Comparison of ENCODE assay signal across 10 mouse cellular contexts in genomic region chr12:109745731-109746484, GRCm38 (mm10).
DNase-seq lines count a peak whose midpoint lies in the region; ATAC-seq and TF ChIP-seq lines count a peak whose summit lies in the region.
"Had no signal": no experiment of that assay in that cellular context is flagged by ENCODE, and none has a peak within 500 bp of the region (broad histone marks: within the 10 kb centered on the region; RNA-seq: fewer than 3 reads in every experiment).

No protein-coding gene starts in this region.

- H3K4me1 ChIP-seq in kidney, postnatal 0 days (replicated peaks; ENCODE audit: insufficient read depth, low read length), result 0 out of 2 replicates have a peak, but pooled peaks cover 6% of the 10 kb centered on the region
- H3K4me1 ChIP-seq in kidney, embryonic 16.5 days (ENCODE audit: insufficient read depth, low read length), result peaks cover 23% of the 10 kb centered on the region
- peaks cover 15% of the 10 kb centered on the region for H3K4me1 ChIP-seq in embryonic facial prominence, embryonic 11.5 days (ENCODE audit: control insufficient read depth, insufficient read depth, low read length)
- no peaks in the 10 kb centered on the region; the same call in 1 of the 2 replicates for H3K4me1 ChIP-seq in forebrain, postnatal 0 days (ENCODE audit: insufficient read depth)
- peaks cover 65% of the 10 kb centered on the region for H3K4me1 ChIP-seq in midbrain, embryonic 13.5 days (replicated peaks)

- no peak for ATAC-seq in kidney, postnatal 0 days (replicated peaks; ENCODE audit: low FRiP score, low read depth)
- ATAC-seq in kidney, embryonic 16.5 days (ENCODE audit: low FRiP score, low TSS enrichment), result no peak
- no peak for ATAC-seq in embryonic facial prominence, embryonic 11.5 days (replicated peaks; ENCODE audit: insufficient number of reproducible peaks, low FRiP score, low TSS enrichment, low read depth)
- ATAC-seq in forebrain, postnatal 0 days, result peak; percentile 10; the same call in 1 of the 2 replicates
- peak; percentile 62 for ATAC-seq in midbrain, embryonic 13.5 days

- no peaks in the 10 kb centered on the region for H3K9me3 ChIP-seq in kidney, postnatal 0 days (replicated peaks; ENCODE audit: low read length)
- no peaks in the 10 kb centered on the region for H3K9me3 ChIP-seq in kidney, embryonic 16.5 days (ENCODE audit: low read length)
- no peaks in the 10 kb centered on the region for H3K9me3 ChIP-seq in embryonic facial prominence, embryonic 11.5 days (replicated peaks; ENCODE audit: control insufficient read depth, low read length)
- H3K9me3 ChIP-seq in forebrain, postnatal 0 days (ENCODE audit: low read length), result no peaks in the 10 kb centered on the region
- H3K9me3 ChIP-seq in midbrain, embryonic 13.5 days, result no peaks in the 10 kb centered on the region

- H3K27me3 ChIP-seq in kidney, postnatal 0 days (ENCODE audit: insufficient read depth, low read length), result no peaks in the 10 kb centered on the region
- peaks cover 2% of the 10 kb centered on the region; the same call in 1 of the 2 replicates for H3K27me3 ChIP-seq in kidney, embryonic 16.5 days (ENCODE audit: insufficient read depth, low read length)
- no peaks in the 10 kb centered on the region for H3K27me3 ChIP-seq in embryonic facial prominence, embryonic 11.5 days (ENCODE audit: control insufficient read depth, insufficient read depth, low read length)
- H3K27me3 ChIP-seq in forebrain, postnatal 0 days (ENCODE audit: insufficient read depth, low read length), result no peaks in the 10 kb centered on the region
- no peaks in the 10 kb centered on the region for H3K27me3 ChIP-seq in midbrain, embryonic 13.5 days

- no peaks in the 10 kb centered on the region for H3K36me3 ChIP-seq in kidney, postnatal 0 days (ENCODE audit: insufficient read depth, low read length)
- no peaks in the 10 kb centered on the region for H3K36me3 ChIP-seq in kidney, embryonic 16.5 days (ENCODE audit: insufficient read depth, low read length)
- no peaks in the 10 kb centered on the region; the same call in none of the 2 replicates for H3K36me3 ChIP-seq in embryonic facial prominence, embryonic 11.5 days (replicated peaks; ENCODE audit: control insufficient read depth, insufficient read depth, low read depth, low read length)
- peaks cover 8% of the 10 kb centered on the region for H3K36me3 ChIP-seq in forebrain, postnatal 0 days (ENCODE audit: insufficient read depth)
- H3K36me3 ChIP-seq in midbrain, embryonic 13.5 days, result peaks cover 35% of the 10 kb centered on the region

- no peak overlapping the region for H3K4me3 ChIP-seq in kidney, postnatal 0 days (replicated peaks; ENCODE audit: low read depth, low read length)
- no peak overlapping the region for H3K4me3 ChIP-seq in kidney, embryonic 16.5 days (ENCODE audit: low read length)
- H3K4me3 ChIP-seq in embryonic facial prominence, embryonic 11.5 days (ENCODE audit: low read depth, low read length), result no peak overlapping the region
- H3K4me3 ChIP-seq in forebrain, postnatal 0 days (ENCODE audit: low read depth, low read length), result no peak overlapping the region
- H3K4me3 ChIP-seq in midbrain, embryonic 13.5 days (replicated peaks), result no peak overlapping the region

- H3K4me2 ChIP-seq in kidney, postnatal 0 days (ENCODE audit: low read length), result no peak overlapping the region
- no peak overlapping the region for H3K4me2 ChIP-seq in kidney, embryonic 16.5 days (replicated peaks; ENCODE audit: low read depth, low read length)
- no peak overlapping the region for H3K4me2 ChIP-seq in embryonic facial prominence, embryonic 11.5 days (ENCODE audit: low read depth, low read length)
- H3K4me2 ChIP-seq in forebrain, postnatal 0 days (ENCODE audit: low read depth), result no peak overlapping the region
- H3K4me2 ChIP-seq in midbrain, embryonic 13.5 days (replicated peaks), result no peak overlapping the region

- no peak for TF ChIP-seq CTCF in kidney, postnatal 0 days (IDR thresholded peaks at IDR 0.05; ENCODE audit: low read depth)
- no peak for TF ChIP-seq CTCF in forebrain, postnatal 0 days (IDR thresholded peaks at IDR 0.05; ENCODE audit: low read depth)

- no peak overlapping the region for H3K9ac ChIP-seq in kidney, postnatal 0 days (ENCODE audit: low read depth, low read length)
- no peak overlapping the region for H3K9ac ChIP-seq in kidney, embryonic 16.5 days (replicated peaks; ENCODE audit: low read length)
- no peak overlapping the region for H3K9ac ChIP-seq in embryonic facial prominence, embryonic 11.5 days (replicated peaks; ENCODE audit: low read length)
- H3K9ac ChIP-seq in forebrain, postnatal 0 days, result no peak overlapping the region
- no peak overlapping the region for H3K9ac ChIP-seq in midbrain, embryonic 13.5 days (replicated peaks)

- H3K27ac ChIP-seq in kidney, postnatal 0 days, result no peak overlapping the region
- no peak overlapping the region for H3K27ac ChIP-seq in kidney, embryonic 16.5 days (ENCODE audit: low read length)
- peak overlapping the region; percentile 8; the same call in 1 of the 2 replicates for H3K27ac ChIP-seq in embryonic facial prominence, embryonic 11.5 days (replicated peaks; ENCODE audit: low read depth, low read length)
- no peak overlapping the region for H3K27ac ChIP-seq in forebrain, postnatal 0 days (ENCODE audit: low read depth, low read length)
- peak overlapping the region; percentile 84 for H3K27ac ChIP-seq in midbrain, embryonic 13.5 days

- 52% methylated on average over 15 of the region's 15 CpGs for WGBS in kidney, postnatal 0 days
- WGBS in kidney, embryonic 16.5 days, result 49% methylated on average over 15 of the region's 15 CpGs
- 54% methylated on average over 15 of the region's 15 CpGs for WGBS in embryonic facial prominence, embryonic 11.5 days
- 18% methylated on average over 15 of the region's 15 CpGs for WGBS in forebrain, postnatal 0 days
- WGBS in midbrain, embryonic 13.5 days, result 19% methylated on average over 15 of the region's 15 CpGs

- DNase-seq in kidney, postnatal 0 days (ENCODE audit: low spot score), result peak; percentile 8
- peak; percentile 5 for DNase-seq in embryonic facial prominence, embryonic 11.5 days (ENCODE audit: low spot score)
- DNase-seq in forebrain, postnatal 0 days, result peak; percentile 54
- no peak for DNase-seq in thymus, postnatal 25 days
- DNase-seq in thymus, postnatal 14 days, result no peak
- no peak for DNase-seq in cerebellum, postnatal 14 days
- DNase-seq: cerebellum, postnatal 36 days; kidney, postnatal 25 days had no signal

Comparison
In these comparisons a context has a peak if more than half of its experiments do, and no peak if none do; other contexts are left out.
1. ATAC-seq: peak in forebrain, postnatal 0 days (single experiment) and midbrain, embryonic 13.5 days (single experiment); none in kidney, postnatal 0 days (single experiment), kidney, embryonic 16.5 days (single experiment) and embryonic facial prominence, embryonic 11.5 days (single experiment).
2. DNase-seq: peak in kidney, postnatal 0 days (single experiment), embryonic facial prominence, embryonic 11.5 days (single experiment) and forebrain, postnatal 0 days (single experiment); none in thymus, postnatal 25 days (single experiment), thymus, postnatal 14 days (single experiment) and cerebellum, postnatal 14 days (0 of 2).
3. H3K27ac ChIP-seq: peak in embryonic facial prominence, embryonic 11.5 days (single experiment) and midbrain, embryonic 13.5 days (single experiment); none in kidney, postnatal 0 days (single experiment), kidney, embryonic 16.5 days (single experiment) and forebrain, postnatal 0 days (single experiment).